Mouse (Mus musculus) lung, adult 18-20 months (tissue): Measurements from ENCODE around the gene Art1.
A peak's percentile ranks its signal among the peaks of the same experiment; 100 is the strongest.

ENCODE experiments used
- DNase-seq, 2 experiments: peaks; one replicate each; pipeline ENCODE4 v3.0.0; 2022; ENCODE audit warnings: mixed read lengths in 2 of 2

Art1 gene

DNA sequence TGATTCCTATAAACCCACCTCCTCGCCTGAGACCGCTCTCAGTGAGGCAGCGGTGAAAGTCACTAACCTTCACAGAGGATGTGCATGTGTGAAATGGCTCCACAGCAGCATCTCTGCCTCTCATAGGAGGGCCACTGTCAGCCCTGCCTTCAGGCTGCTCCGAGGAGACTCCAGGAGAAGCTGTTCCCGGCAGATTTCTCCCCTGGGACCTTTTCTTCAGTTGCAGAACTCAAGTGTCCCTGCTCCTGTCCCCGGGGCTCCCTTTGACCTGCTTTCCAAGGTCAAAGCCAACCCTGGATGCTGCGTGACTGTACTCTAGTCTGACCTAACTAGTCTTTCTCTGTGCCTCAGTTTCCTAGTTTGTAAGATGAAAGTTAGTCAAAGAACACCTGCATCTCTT lies 7.6 kb downstream of the Art1 start, which contains the start of gene Art5:
Gene Art5, minus strand, starts transcription at position 319 of the 400 bp plus-strand sequence.
- DNase-seq, result no peak

DNA sequence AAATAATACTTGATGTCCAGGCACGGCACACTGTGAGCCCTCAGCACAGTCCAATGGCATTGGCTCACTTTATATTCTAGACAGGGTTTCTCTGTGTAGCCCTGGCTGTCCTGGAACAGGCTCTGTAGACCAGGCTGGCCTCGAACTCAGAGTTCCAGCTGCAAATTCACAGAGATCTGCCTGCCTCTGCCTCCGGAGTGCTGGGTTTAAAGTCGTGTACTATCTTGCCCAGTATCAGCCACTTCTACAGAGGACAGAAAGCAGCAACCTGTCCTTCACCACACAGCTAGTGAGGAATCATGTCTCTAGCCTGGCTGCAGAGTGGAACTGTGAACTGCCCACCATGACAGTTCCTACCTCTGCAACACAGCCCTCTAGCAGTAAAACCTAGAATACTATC lies 8.2 kb downstream of the Art1 start:
- DNase-seq, result no peak

DNA sequence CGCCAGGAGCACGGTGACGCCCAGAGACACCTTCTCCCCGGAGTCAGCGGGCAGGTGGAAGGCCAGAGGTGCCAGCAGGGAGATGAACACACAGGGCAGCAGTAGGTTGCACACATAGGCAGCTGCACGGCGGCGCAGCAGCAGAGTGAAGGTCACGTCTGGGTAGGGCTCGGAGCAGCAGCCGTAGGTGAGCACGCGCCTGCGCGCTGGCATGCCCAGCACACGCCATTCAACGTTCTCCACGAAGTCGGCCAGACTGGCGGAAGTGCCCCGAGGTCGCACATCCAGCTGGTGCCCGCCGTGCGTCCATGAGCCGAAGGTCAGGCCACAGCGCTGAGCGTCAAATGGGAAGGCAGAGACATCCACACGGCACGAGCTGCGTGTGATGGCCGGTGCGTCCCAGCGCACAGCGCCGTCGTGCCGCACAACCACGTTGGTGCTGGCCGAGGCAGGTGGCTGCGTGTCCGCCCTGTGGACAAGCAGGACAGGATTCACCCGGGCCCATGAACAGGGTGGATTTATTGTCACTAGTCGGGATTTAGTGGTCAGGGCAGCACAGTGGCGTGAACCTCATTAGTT lies 11.7 kb downstream of the Art1 start:
- DNase-seq, result no peak

DNA sequence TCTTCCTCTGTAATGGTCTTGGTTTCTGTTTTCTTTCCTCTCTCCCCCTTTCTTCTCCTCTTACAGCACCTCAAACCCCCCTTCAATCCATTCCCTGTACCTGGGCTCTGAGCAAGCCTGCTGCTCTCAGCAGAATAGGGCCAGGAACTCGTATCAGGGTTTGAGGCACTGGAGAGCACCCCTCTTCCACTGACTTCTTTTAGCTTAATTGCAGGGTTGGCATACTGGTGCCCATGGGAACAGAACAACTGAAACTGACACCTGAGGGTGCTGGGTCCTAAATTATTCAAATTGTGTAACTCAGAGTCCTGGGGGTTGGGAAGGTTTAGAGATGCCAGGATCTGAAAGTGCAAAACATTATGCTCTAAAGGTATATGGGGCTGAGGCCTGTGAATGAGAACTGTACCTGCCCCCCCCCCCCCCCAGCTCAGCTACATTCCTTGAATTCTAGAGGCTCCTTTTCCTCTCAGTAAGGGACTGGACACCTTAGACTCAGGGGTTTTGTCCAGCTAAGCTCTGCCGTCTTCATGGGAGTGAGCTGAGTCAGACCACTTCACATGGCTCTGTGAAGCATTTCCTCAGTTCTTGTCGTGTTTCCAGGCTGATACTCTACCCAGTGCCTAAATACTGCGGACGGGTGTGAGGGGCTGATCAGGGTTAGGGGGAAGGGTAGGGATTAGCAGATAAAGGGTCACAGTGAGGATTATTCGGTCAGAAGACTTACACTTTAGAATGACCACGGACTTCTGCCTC lies 15.2 kb downstream of the Art1 start, which contains the start of gene Chrna10:
Gene Chrna10, minus strand, starts transcription at position 250 of the 753 bp plus-strand sequence.
- no peak for DNase-seq

DNA sequence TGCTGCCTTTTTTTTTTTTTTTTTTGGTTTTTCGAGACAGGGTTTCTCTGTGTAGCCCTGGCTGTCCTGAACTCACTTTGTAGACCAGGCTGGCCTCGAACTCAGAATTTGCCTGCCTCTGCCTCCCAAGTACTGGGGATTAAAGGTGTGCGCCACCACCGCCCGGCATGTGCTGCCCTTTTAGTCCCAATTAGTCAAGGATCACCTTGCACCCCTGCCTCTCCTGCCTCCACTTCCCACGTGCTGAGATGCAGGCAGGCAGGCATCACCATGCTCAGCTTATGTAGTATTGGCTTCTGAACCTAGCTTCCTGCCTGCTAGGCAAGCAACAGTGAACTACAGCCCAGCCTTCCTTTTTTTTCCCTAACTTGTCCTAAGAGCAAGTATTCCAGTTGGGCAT lies 15.8 kb downstream of the Art1 start:
- no peak for DNase-seq

DNA sequence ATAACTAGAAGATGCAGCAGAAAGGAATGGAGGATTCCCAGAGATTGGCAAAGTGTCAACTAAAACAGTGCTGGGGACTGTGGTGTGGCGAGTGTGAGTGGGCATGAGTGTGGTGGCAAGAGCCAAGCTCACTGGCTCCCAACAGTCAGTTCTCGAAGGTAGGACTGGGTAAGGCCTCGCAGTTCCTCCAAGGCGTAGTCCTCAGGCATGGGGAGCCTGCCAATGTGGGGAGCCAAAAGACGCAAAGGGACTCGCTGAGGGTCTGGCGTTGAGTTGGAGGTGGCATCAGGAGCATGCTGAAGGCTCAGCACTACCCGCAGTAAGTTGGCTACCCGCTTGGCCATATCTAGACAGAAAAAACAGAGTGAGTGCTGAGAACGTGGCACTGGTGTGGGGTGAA lies 18.8 kb downstream of the Art1 start:
- DNase-seq, result no peak

DNA sequence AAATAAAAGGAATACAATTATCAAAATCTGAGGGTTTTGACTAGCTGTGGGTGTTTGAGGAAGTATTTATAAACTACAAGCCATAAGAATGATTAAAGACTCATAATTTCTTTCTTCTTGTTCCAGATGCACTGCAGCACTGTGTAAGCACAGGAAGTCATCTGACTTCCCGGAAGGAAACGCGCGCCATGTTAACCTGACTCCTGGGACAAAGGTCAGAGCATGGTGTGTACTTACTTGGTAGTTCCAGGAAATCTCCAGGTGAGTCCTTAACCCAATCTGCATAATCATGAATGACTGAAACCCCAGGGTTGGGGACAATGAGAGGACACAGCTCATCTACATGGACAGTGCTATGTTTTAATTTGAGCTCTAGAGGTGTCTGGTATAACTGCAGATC lies 30.9 kb downstream of the Art1 start:
- peak in 1 of 2 experiments; percentile 38 for DNase-seq

DNA sequence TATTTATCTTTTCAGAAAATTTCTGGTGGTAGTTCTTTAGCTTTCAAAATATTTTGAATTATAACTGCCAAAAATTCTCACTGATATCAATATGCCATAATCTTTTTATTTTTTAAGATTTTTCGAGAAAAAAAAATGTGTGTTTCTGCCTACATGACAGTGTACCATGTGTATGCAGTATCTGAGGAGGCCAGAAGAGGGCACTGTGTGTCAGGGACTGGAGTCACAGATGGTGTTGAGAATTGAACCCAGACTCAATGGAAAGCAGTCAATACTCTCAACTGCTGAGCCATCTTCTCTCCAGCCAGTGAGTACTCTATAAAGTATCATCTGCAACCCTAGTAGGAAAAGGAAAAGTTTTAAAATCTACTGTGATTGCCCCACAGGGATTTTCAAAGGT lies 35.9 kb downstream of the Art1 start:
- no peak for DNase-seq

DNA sequence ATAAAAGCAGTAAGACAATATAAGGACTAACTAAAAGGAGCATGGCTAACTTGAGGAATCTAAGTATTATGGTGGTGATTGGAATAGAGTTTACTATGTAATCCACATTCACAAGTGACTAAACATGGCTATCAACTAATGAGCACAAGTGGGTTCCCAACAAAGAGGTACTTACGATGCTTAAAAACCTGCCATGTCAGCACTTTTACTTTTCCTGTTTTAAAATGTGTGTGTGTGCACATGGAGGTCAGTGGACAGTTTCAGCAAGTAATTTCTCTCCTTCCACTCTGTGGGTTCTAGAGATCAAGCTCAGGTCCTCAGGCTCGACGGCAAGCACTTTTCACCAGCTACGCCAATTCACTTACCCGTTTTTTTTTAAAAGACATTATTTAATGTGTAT lies 36.4 kb downstream of the Art1 start:
- no peak for DNase-seq

DNA sequence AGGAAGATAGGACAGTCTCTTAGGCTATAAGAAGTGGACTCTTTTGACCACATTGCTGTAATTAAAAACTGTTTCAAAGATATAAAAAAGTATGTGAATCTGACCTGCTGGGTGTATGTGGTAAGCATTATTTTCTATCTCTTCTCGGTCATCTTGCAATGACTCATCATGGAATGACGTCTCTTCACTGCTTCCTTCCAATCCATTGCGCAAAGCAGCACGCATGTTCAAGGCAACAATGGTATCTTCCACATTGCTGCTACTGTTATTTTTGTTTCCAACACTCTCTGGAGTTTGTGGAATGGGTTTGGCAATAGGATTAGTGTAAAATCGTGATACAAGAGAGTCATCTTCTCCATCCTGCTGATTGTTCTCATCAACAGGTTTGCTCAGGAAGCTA lies 52.1 kb downstream of the Art1 start:
- DNase-seq, result no peak
